Mouse (Mus musculus) lung, adult 2 months (tissue): ENCODE data around the gene Sptssb.

Source experiments
- CTCF ChIP-seq: fragments of 200-500 bp; IDR thresholded peaks from 2 replicates; pipeline ENCODE4 v1.5.1; 2011; ENCODE audit warnings: mild to moderate bottlenecking, low read length, control low read depth; ENCODE audit not compliant: insufficient read depth
- POLR2A ChIP-seq: fragments of 200-500 bp; IDR thresholded peaks from 2 replicates; pipeline ENCODE4 v1.6.1; 2011; ENCODE audit warnings: low read depth, mild to moderate bottlenecking, control low read depth, low read length, borderline replicate concordance; ENCODE audit errors: extremely low read depth

- TF ChIP-seq CTCF (no peak), POLR2A (no peak)
Measured at GRCm38 (mm10) chr3:69799096-69799495, 60.6 kb downstream of the Sptssb start.
